Mouse (Mus musculus): ENCODE measurements around the gene Cdc5l.

DNA sequence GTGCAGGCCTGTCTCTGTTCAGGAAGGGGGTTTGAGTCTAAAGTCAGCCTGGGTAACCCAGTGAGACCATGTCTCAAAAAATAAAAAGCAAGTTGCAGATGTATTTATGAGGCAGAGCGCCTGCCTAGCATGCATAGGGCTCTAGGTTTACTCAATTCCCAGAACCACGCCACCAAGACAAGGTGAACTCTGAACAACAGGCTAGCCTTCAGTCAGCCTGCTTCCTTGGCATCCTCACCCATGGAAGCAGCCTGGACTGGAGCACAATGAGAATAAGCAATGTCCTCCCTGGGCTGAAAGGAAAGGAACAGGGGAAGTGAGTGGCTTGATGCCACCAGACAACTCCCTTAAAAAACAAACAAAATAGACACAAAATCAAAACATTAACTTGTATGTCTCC lies 35.5 kb downstream of the Cdc5l start:
- TF ChIP-seq CTCF (IDR thresholded peaks at IDR 0.05; ENCODE audit: extremely low read depth, insufficient read depth, low read length) (no peak), POLR2A (IDR thresholded peaks at IDR 0.05; ENCODE audit: extremely low read depth, insufficient read depth, low read length) (no peak)

Data from cortical plate, adult 2 months (tissue).